Mouse (Mus musculus) C2C12 (cell line): Measurements from ENCODE around the gene Ifnb1.

Experiments
- CEBPB ChIP-seq: IDR thresholded peaks from one replicate; pipeline ENCODE4 v1.6.1; 2011; ENCODE audit warnings: low read depth, mild to moderate bottlenecking, control low read depth, moderate library complexity
- CTCF ChIP-seq: IDR thresholded peaks from one replicate; pipeline ENCODE4 v1.5.1; 2011; ENCODE audit not compliant: control insufficient read depth, insufficient read depth, insufficient read length
- MAX ChIP-seq: IDR thresholded peaks from one replicate; pipeline ENCODE4 v1.6.1; 2011; ENCODE audit warnings: mild to moderate bottlenecking, control low read depth

DNA sequence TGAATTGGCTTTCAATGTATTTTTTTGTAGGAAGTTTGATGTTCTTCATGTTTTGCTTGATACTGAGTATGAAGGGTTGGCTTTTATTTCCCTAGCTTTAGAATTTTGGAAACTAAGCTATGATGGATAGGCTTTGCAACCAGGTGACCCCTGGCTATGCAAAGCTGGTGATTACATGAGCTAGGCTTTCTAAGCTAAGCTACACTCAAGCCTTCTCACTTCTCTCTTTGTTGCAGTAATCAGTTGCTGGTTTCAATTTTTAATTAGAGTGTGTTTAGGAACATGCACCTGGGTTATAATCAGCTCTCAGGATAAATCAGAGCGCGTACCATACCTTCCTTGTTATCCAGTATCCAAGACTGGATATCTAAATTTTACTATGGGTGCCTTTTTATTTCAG is 33.0 kb downstream of the Ifnb1 start:
- TF ChIP-seq CTCF (no peak), CEBPB (no peak), MAX (no peak)
